Comparison of ENCODE assay signal across 9 mouse cellular contexts in genomic region chr7:142497775-142498174, GRCm38 (mm10). TPM values are rescaled to one million over a fixed set of nuclear protein-coding genes. Genes with fewer than 3 reads are reported as not detected.
DNase-seq lines count a peak whose midpoint lies in the region; ATAC-seq and TF ChIP-seq lines count a peak whose summit lies in the region.
"Had no signal": no experiment of that assay in that cellular context is flagged by ENCODE, and none has a peak within 500 bp of the region (broad histone marks: within the 10 kb centered on the region; RNA-seq: fewer than 3 reads in every experiment).

No protein-coding gene starts in this region.

- no peaks in the 10 kb centered on the region for H3K4me1 ChIP-seq in forebrain, embryonic 12.5 days

- WGBS in forebrain, embryonic 12.5 days = 94% methylated on average over 2 of the region's 2 CpGs

- TF ChIP-seq CTCF in gastrocnemius, adult 2 months (IDR thresholded peaks at IDR 0.05) = peak; percentile 76

- no peak overlapping the region for H3K4me2 ChIP-seq in forebrain, embryonic 12.5 days
- H3K4me2 ChIP-seq: limb, embryonic 12.5 days had no signal

- intact Hi-C loops in gastrocnemius, adult 2 months (cut with DNase I) = loop anchor here (2.0 kb wide), 1 partner anchor 163 kb away; no protein-coding TSS in a partner anchor

- no peak overlapping the region for H3K9ac ChIP-seq in forebrain, embryonic 12.5 days
- H3K9ac ChIP-seq: limb, embryonic 12.5 days had no signal

- no peaks in the 10 kb centered on the region for H3K27me3 ChIP-seq in splenic B cell, adult 2 months (ENCODE audit: control insufficient read depth, insufficient read depth, low read length, poor library complexity, severe bottlenecking)
- H3K27me3 ChIP-seq in forebrain, embryonic 12.5 days = no peaks in the 10 kb centered on the region
- H3K27me3 ChIP-seq: limb, embryonic 12.5 days had no signal

- ATAC-seq in hematopoietic stem cell, adult 5-6 weeks (replicated peaks in 1 of 2; ENCODE audit: insufficient read depth in 1 of 2, low FRiP score in 2 of 2, low TSS enrichment in 1 of 2, low read depth in 1 of 2, poor library complexity in 2 of 2, severe bottlenecking in 2 of 2) = peak; percentile 43 to 67; a peak in 2 of 4 replicates
- ATAC-seq in forebrain, embryonic 12.5 days (ENCODE audit: low FRiP score) = no peak

- peak overlapping the region; percentile 98 for H3K27ac ChIP-seq in gastrocnemius, adult 2 months
- H3K27ac ChIP-seq in forebrain, embryonic 12.5 days = no peak overlapping the region
- H3K27ac ChIP-seq: limb, embryonic 12.5 days had no signal

- H3K4me3 ChIP-seq in gastrocnemius, adult 2 months = peak overlapping the region; percentile 74
- no peak overlapping the region for H3K4me3 ChIP-seq in forebrain, embryonic 12.5 days (replicated peaks)
- H3K4me3 ChIP-seq: limb, embryonic 12.5 days had no signal

- peak; percentile 87 for DNase-seq in gastrocnemius, adult 2 months
- DNase-seq in gastrocnemius, postnatal 10 days = no peak
- peak; percentile 34 for DNase-seq in thymus, postnatal 14 days
- no peak for DNase-seq in thymus, postnatal 4 days
- DNase-seq in splenic B cell, adult 2 months (ENCODE audit: low read depth, low spot score) = peak; percentile 64
- DNase-seq in embryo, embryonic 10.5 days (ENCODE audit: low spot score) = no peak

- H3K9me3 ChIP-seq in forebrain, embryonic 12.5 days = no peaks in the 10 kb centered on the region
- H3K9me3 ChIP-seq: limb, embryonic 12.5 days had no signal

- peaks cover 2% of the 10 kb centered on the region; the same call in 1 of the 2 replicates for H3K36me3 ChIP-seq in splenic B cell, adult 2 months (ENCODE audit: control insufficient read depth, insufficient read depth, low read length, poor library complexity, severe bottlenecking)
- no peaks in the 10 kb centered on the region for H3K36me3 ChIP-seq in forebrain, embryonic 12.5 days (replicated peaks)
- H3K36me3 ChIP-seq: limb, embryonic 12.5 days had no signal

RNA-seq across cellular contexts. Expression of gene Tnnt3, which starts 0.9 kb away (rescaled TPM):
- total RNA-seq in gastrocnemius, adult 2 months (2021) = over 10,000 TPM; 28,899 to 38,022 TPM
- over 10,000 TPM; 17,146 to 18,824 TPM for total RNA-seq in gastrocnemius, postnatal 10 days (2021)
- 0.55 and 9.3 TPM in 2 replicates for total RNA-seq in hematopoietic stem cell, adult 5-6 weeks (2017)
- 0.78 TPM in 1 of 2 replicates, not detected in the other for polyA plus RNA-seq in forebrain, embryonic 12.5 days (2016; fragmentation: Nextera tagmentation; extraction: Ambion mirVana)

RNA-seq across cellular contexts. Expression of gene Mrpl23, which starts 34.7 kb away (rescaled TPM):
- 1 to 10 TPM in 1 of 2 experiments, under 1 TPM in 1; 0.89 to 1.4 TPM for total RNA-seq in gastrocnemius, adult 2 months (2021)
- 1 to 10 TPM; 6.4 to 7.2 TPM for total RNA-seq in gastrocnemius, postnatal 10 days (2021)
- total RNA-seq in hematopoietic stem cell, adult 5-6 weeks (2017) = 28.1 and 42.5 TPM in 2 replicates
- polyA plus RNA-seq in forebrain, embryonic 12.5 days (2016; fragmentation: Nextera tagmentation; extraction: Ambion mirVana) = 10.8 and 15.9 TPM in 2 replicates

RNA-seq across cellular contexts. Expression of gene Lsp1, which starts 37.2 kb away (rescaled TPM):
- total RNA-seq in gastrocnemius, adult 2 months (2021) = 10 to 100 TPM; 25.8 to 47.3 TPM
- total RNA-seq in gastrocnemius, postnatal 10 days (2021) = 10 to 100 TPM; 14.4 to 24.4 TPM
- total RNA-seq in hematopoietic stem cell, adult 5-6 weeks (2017) = 233 and 282 TPM in 2 replicates
- 5.4 and 6.3 TPM in 2 replicates for polyA plus RNA-seq in forebrain, embryonic 12.5 days (2016; fragmentation: Nextera tagmentation; extraction: Ambion mirVana)

RNA-seq across cellular contexts. Expression of gene Tnni2, which starts 56.2 kb away (rescaled TPM):
- total RNA-seq in gastrocnemius, adult 2 months (2021) = over 10,000 TPM; 15,929 to 19,962 TPM
- over 10,000 TPM; 11,296 to 12,937 TPM for total RNA-seq in gastrocnemius, postnatal 10 days (2021)
- 8.2 and 12.3 TPM in 2 replicates for total RNA-seq in hematopoietic stem cell, adult 5-6 weeks (2017)
- polyA plus RNA-seq in forebrain, embryonic 12.5 days (2016; fragmentation: Nextera tagmentation; extraction: Ambion mirVana) = 1.3 TPM in 1 of 2 replicates, not detected in the other

Comparison
In these comparisons a context has a peak if more than half of its experiments do, and no peak if none do; other contexts are left out.
1. DNase-seq: peak in gastrocnemius, adult 2 months (single experiment), thymus, postnatal 14 days (single experiment) and splenic B cell, adult 2 months (single experiment); none in gastrocnemius, postnatal 10 days (single experiment), thymus, postnatal 4 days (single experiment) and embryo, embryonic 10.5 days (single experiment).
2. RNA of gene Tnnt3, which starts 0.9 kb away (total RNA-seq): 28,899 to 38,022 TPM in gastrocnemius, adult 2 months and 17,146 to 18,824 TPM in gastrocnemius, postnatal 10 days; 0.55 to 9.3 TPM in hematopoietic stem cell, adult 5-6 weeks; every median in the first group is over 1,000 times any median in the second.